Comparison of ENCODE assay signal across 8 mouse cellular contexts in the genomic region with DNA sequence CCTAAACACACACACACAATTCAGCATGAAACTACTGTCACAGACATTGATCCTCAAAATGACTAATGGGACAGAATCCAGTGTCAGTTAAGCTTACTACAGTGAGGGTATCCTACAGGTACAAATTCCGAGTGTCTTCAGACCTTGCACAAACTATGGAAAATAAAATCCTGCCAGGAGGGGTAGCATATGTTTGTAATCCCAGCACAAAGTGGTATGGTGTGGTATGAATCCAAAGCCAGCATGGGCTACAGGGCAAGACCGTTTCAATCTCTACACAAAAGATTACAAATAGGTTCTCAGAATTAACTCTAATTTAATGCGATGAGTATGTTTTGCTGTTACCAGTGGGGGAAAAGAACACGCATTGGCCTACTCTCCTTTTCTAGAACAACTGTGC. TPM values are rescaled to one million over a fixed set of nuclear protein-coding genes. Genes with fewer than 3 reads are reported as not detected.
DNase-seq lines count a peak whose midpoint lies in the region; ATAC-seq and TF ChIP-seq lines count a peak whose summit lies in the region.

A gene (plus strand): TSS at position 301 of the 400 bp plus-strand sequence.

- WGBS in heart, adult 2 months, result 21% methylated on average over 4 of the region's 4 CpGs
- WGBS in intestine, embryonic 16.5 days, result 26% methylated on average over 4 of the region's 4 CpGs
- 25% methylated on average over 4 of the region's 4 CpGs for WGBS in midbrain, embryonic 14.5 days

- H3K36me3 ChIP-seq in heart, adult 2 months (ENCODE audit: control insufficient read depth, insufficient read depth, low read length), result no peaks in the 10 kb centered on the region
- H3K36me3 ChIP-seq in intestine, embryonic 16.5 days (ENCODE audit: control insufficient read depth, insufficient read depth, low read length), result peaks cover 9% of the 10 kb centered on the region; the same call in 1 of the 2 replicates
- peaks cover 20% of the 10 kb centered on the region for H3K36me3 ChIP-seq in midbrain, embryonic 14.5 days (ENCODE audit: control insufficient read depth, insufficient read depth, low read length)

- ATAC-seq in intestine, embryonic 16.5 days, result 0 out of 2 replicates have a peak, but pooled peaks have one; percentile 0
- peak; percentile 1; the same call in 1 of the 2 replicates for ATAC-seq in midbrain, embryonic 14.5 days (ENCODE audit: low FRiP score, low TSS enrichment)

- H3K4me2 ChIP-seq in intestine, embryonic 16.5 days (ENCODE audit: low read depth, low read length), result peak within 1 kb of the TSS; percentile 75
- H3K4me2 ChIP-seq in midbrain, embryonic 14.5 days (ENCODE audit: low read length), result peak within 1 kb of the TSS; percentile 83

- H3K27me3 ChIP-seq in heart, adult 2 months (ENCODE audit: control insufficient read depth, insufficient read depth, low read length), result no peaks in the 10 kb centered on the region
- H3K27me3 ChIP-seq in intestine, embryonic 16.5 days (replicated peaks; ENCODE audit: control insufficient read depth, insufficient read depth, low read length), result no peaks in the 10 kb centered on the region
- H3K27me3 ChIP-seq in midbrain, embryonic 14.5 days (ENCODE audit: control insufficient read depth, insufficient read depth, low read length), result no peaks in the 10 kb centered on the region

- no peak for TF ChIP-seq CTCF in heart, adult 2 months (IDR thresholded peaks at IDR 0.05)

- DNase-seq in heart, adult 2 months, result no peak
- DNase-seq in heart, adult 11 months, result no peak
- DNase-seq in adrenal gland, adult 18-20 months (ENCODE audit: low spot score in 2 of 2), result peak in 1 of 2 experiments; percentile 1
- DNase-seq in gastrocnemius, postnatal 10 days, result no peak
- no peak for DNase-seq in midbrain, embryonic 14.5 days
- DNase-seq in spleen, adult 12 weeks (ENCODE audit: low spot score), result no peak
- DNase-seq in ovary, adult 18-20 months (ENCODE audit: low spot score), result no peak

- no peak for TF ChIP-seq EP300 in heart, adult 2 months (IDR thresholded peaks at IDR 0.05; ENCODE audit: insufficient read depth, low read depth, low read length)

- peaks cover 3% of the 10 kb centered on the region; the same call in 1 of the 2 replicates for H3K4me1 ChIP-seq in heart, adult 2 months (ENCODE audit: control insufficient read depth, insufficient read depth, low read length)
- H3K4me1 ChIP-seq in intestine, embryonic 16.5 days (ENCODE audit: control insufficient read depth, insufficient read depth, low read length), result peaks cover 9% of the 10 kb centered on the region
- peaks cover 13% of the 10 kb centered on the region for H3K4me1 ChIP-seq in midbrain, embryonic 14.5 days (ENCODE audit: control insufficient read depth, insufficient read depth, low read length)

- no peaks in the 10 kb centered on the region for H3K79me2 ChIP-seq in heart, adult 2 months (replicated peaks; ENCODE audit: control insufficient read depth, insufficient read depth, low read length)

- intact Hi-C loops in heart, adult 2 months (cut with DNase I), result loop anchor here (2.0 to 5.0 kb wide), 4 partner anchors 37 to 136 kb away; a partner anchor contains a TSS

- no peaks in the 10 kb centered on the region for H3K9me3 ChIP-seq in intestine, embryonic 16.5 days (ENCODE audit: control insufficient read depth, low read length)
- H3K9me3 ChIP-seq in midbrain, embryonic 14.5 days (ENCODE audit: control insufficient read depth, low read length), result no peaks in the 10 kb centered on the region

- peak within 1 kb of the TSS; percentile 77 for H3K4me3 ChIP-seq in heart, adult 2 months
- peak within 1 kb of the TSS; percentile 86 for H3K4me3 ChIP-seq in intestine, embryonic 16.5 days (ENCODE audit: low read length)
- peak within 1 kb of the TSS; percentile 87 for H3K4me3 ChIP-seq in midbrain, embryonic 14.5 days (replicated peaks; ENCODE audit: low read depth, low read length)

- peak within 1 kb of the TSS; percentile 87 for H3K27ac ChIP-seq in heart, adult 2 months
- peak within 1 kb of the TSS; percentile 95 for H3K27ac ChIP-seq in intestine, embryonic 16.5 days (ENCODE audit: low read length)
- H3K27ac ChIP-seq in midbrain, embryonic 14.5 days (replicated peaks; ENCODE audit: low read depth, low read length), result peak within 1 kb of the TSS; percentile 95

- TF ChIP-seq POLR2A in heart, adult 2 months (IDR thresholded peaks at IDR 0.05; ENCODE audit: insufficient read depth, low read depth, low read length), result no peak

- peak within 1 kb of the TSS; percentile 66 for H3K9ac ChIP-seq in heart, adult 2 months (ENCODE audit: low read depth, low read length)
- peak within 1 kb of the TSS; percentile 98 for H3K9ac ChIP-seq in intestine, embryonic 16.5 days (ENCODE audit: low read depth, low read length)
- H3K9ac ChIP-seq in midbrain, embryonic 14.5 days (replicated peaks; ENCODE audit: low read length), result peak within 1 kb of the TSS; percentile 98

RNA-seq across cellular contexts. Expression of the gene that starts here (rescaled TPM):
- 10 to 100 TPM; 36.6 to 37.5 TPM for total RNA-seq in heart, adult 2 months (2021)
- polyA plus RNA-seq in heart, adult 2 months (2012; rRNA removed), result 51.5 and 52.6 TPM in 2 replicates
- total RNA-seq in adrenal gland, adult 18-20 months (2021), result 10 to 100 TPM; 67.6 to 72.3 TPM
- total RNA-seq in gastrocnemius, postnatal 10 days (2021), result 10 to 100 TPM; 28.0 to 34.7 TPM
- 1.7 and 2.2 TPM in 2 replicates for polyA plus RNA-seq in intestine, embryonic 16.5 days (2015; fragmentation: Nextera tagmentation; extraction: Ambion mirVana)
- 20.9 and 21.2 TPM in 2 replicates for polyA plus RNA-seq in midbrain, embryonic 14.5 days (2014; fragmentation: Nextera tagmentation; extraction: Ambion mirVana)
